Mouse (Mus musculus): Measurements from ENCODE around the gene Gm10188.

Gene Gm10188

DNA sequence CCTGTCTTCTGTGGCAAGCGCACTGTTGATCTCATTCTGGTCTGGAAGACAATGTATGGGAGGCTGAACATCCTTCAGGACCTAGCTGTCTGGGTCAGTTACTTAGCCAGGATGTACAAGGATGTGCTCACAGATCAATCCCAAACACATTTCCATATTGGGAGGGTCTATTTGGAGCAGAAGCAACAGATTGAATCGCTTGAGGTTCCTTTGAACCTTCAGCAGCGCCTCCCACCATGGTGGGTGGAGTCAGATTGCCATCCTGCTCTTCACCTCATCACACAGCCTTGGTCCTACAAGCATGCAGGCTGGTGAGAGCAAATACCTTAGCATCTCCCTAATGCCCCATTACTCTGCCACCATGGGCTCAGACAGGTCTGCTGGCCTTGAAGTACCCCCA, 35.8 kb downstream of the Gm10188 start:
- DNase-seq: no peak

DNA sequence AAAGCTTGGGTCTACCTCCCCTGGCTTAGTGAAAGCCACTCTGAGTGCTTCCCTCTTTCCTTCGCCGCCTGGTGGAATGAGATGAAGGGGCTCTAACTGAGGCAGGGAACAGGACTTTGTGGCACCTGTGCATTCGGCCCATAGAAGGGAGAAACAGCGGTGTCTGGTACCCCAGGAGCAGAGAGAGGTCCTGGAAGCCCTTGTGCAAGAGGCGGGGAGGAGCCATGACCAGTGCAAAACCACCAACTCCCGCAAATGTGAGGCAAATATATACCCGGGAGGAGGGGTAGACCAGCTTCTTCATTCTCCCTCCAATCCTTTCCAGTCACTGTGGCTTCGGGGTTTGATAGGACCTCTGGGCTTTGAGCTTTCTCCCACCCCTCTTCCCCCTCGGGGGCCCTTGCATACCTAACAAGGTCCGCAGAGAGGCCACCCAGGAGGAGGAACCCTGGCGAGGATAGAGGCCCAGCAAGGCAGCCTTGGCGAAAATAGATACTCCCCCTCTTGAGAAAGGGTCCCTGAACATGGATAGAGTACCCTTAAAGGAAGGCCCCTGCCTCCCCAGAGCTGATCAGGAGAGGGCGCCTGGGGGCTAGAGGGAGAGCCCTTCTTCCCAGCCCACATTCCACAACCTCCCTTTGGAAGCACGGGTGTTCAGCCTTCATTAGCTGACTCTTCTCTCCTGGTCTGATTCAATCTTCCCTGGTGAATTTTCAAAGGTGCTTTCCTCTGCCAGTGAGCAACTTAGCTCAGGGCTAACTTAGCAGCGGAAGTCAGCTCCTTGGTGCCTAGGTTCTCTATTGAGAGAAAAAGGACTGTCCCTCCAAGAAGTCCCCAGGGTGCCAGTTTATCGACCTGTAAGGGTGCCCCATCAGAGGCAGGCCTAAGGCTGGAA, 37.5 kb downstream of the Gm10188 start:
- DNase-seq: no peak

DNA sequence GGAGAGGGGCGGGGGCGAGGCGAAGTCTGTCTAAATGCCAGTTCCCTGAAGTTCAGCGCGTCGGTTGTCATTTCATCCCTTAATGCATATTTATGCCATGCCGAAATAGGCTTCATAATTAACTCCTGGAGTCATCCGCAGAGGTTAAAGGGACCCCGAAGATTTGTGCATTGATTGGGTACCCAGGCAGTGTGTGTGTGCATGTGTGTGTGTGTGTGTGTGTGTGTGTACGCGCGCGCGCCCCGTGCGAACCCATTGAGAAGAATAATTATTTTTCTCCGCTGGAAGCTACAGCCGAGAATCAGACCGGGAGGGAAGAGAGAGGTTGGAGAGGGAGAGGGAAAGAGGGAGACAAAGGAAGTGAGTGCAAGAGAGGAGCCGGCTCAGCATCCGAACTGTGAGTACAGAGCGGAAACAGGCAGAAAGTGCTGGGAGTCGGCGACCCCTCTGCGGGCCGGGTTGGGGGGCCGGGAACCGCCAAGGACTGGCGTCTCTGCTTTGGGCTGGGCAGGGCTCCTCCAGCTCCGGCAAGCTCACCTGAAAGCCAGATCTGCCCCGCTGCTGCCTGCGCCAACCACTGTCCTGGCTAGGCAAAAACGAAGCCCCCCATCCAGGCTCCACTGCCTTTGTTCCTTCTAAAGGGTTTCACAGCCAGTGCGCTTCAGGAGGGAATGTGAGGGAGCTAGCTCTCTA, 38.3 kb downstream of the Gm10188 start, which contains the start of the genes Lemd1 and AC124108.1:
Gene Lemd1, plus strand, starts transcription at position 339 of the 693 bp plus-strand sequence.
Gene AC124108.1, plus strand, starts transcription at position 365 of the 693 bp plus-strand sequence.
- DNase-seq: no peak

- DNase-seq: peak; percentile 38
These were observed 38.9 kb downstream of the Gm10188 start for GRCm38 (mm10) chr1:132190621-132191092.

- peak; percentile 29 for DNase-seq
These were observed 39.5 kb downstream of the Gm10188 start for GRCm38 (mm10) chr1:132190040-132190513.

GRCm38 (mm10) chr1:132189231-132189630, 40.3 kb downstream of the Gm10188 start:
- no peak for DNase-seq

GRCm38 (mm10) chr1:132188442-132189066, 41.0 kb downstream of the Gm10188 start:
- DNase-seq: no peak

- no peak for DNase-seq
These were observed 43.3 kb downstream of the Gm10188 start for GRCm38 (mm10) chr1:132186303-132186702.
